Mouse (Mus musculus): ENCODE data around the gene Klhl23. TPM values are rescaled to one million over a fixed set of nuclear protein-coding genes. Genes with fewer than 3 reads are reported as not detected.

Klhl23 gene
- polyA plus RNA-seq, 1 experiment from 2014 or later, result 53.7 TPM

GRCm38 (mm10) chr2:69837996-69838395 lies 16.3 kb downstream of the Klhl23 start:
- ATAC-seq (replicated peaks; ENCODE audit: insufficient number of reproducible peaks, low FRiP score, low TSS enrichment), result no peak
- Histone ChIP-seq H3K36me3 (ENCODE audit: control insufficient read depth, insufficient read depth, low read length) (peaks cover 15% of the 10 kb centered on the region; the same call in 1 of the 2 replicates), H3K4me2 (no peak overlapping the region), H3K4me1 (ENCODE audit: control insufficient read depth, insufficient read depth, low read length) (no peaks in the 10 kb centered on the region), H3K9ac (ENCODE audit: low read depth, low read length) (no peak overlapping the region), H3K4me3 (ENCODE audit: low read depth, low read length) (no peak overlapping the region), H3K27me3 (ENCODE audit: control insufficient read depth, insufficient read depth, low read length) (no peaks in the 10 kb centered on the region), H3K9me3 (replicated peaks; ENCODE audit: control insufficient read depth, low read length) (no peaks in the 10 kb centered on the region), H3K27ac (ENCODE audit: low read depth, low read length) (no peak overlapping the region)
- WGBS (ENCODE audit: insufficient replicate concordance), result 43% methylated on average over 3 of the region's 3 CpGs

- no peak for ATAC-seq (replicated peaks; ENCODE audit: insufficient number of reproducible peaks, low FRiP score, low TSS enrichment)
- no peaks in the 10 kb centered on the region for H3K4me1 ChIP-seq (ENCODE audit: control insufficient read depth, insufficient read depth, low read length)
- H3K9ac ChIP-seq (ENCODE audit: low read depth, low read length), result no peak overlapping the region
- H3K36me3 ChIP-seq (ENCODE audit: control insufficient read depth, insufficient read depth, low read length), result 0 out of 2 replicates have a peak, but pooled peaks cover 8% of the 10 kb centered on the region
- H3K27me3 ChIP-seq (ENCODE audit: control insufficient read depth, insufficient read depth, low read length), result no peaks in the 10 kb centered on the region
- H3K4me3 ChIP-seq (ENCODE audit: low read depth, low read length), result no peak overlapping the region
- no peak overlapping the region for H3K27ac ChIP-seq (ENCODE audit: low read depth, low read length)
- no peak overlapping the region for H3K4me2 ChIP-seq
- no peaks in the 10 kb centered on the region for H3K9me3 ChIP-seq (replicated peaks; ENCODE audit: control insufficient read depth, low read length)
These were observed 17.0 kb downstream of the Klhl23 start for GRCm38 (mm10) chr2:69838707-69839106.

GRCm38 (mm10) chr2:69840261-69840660 lies 18.5 kb downstream of the Klhl23 start:
- Histone ChIP-seq H3K27ac (ENCODE audit: low read depth, low read length) (no peak overlapping the region), H3K36me3 (ENCODE audit: control insufficient read depth, insufficient read depth, low read length) (0 out of 2 replicates have a peak, but pooled peaks cover 2% of the 10 kb centered on the region), H3K27me3 (ENCODE audit: control insufficient read depth, insufficient read depth, low read length) (no peaks in the 10 kb centered on the region), H3K9me3 (replicated peaks; ENCODE audit: control insufficient read depth, low read length) (no peaks in the 10 kb centered on the region), H3K4me2 (no peak overlapping the region), H3K4me1 (ENCODE audit: control insufficient read depth, insufficient read depth, low read length) (no peaks in the 10 kb centered on the region), H3K4me3 (ENCODE audit: low read depth, low read length) (no peak overlapping the region), H3K9ac (ENCODE audit: low read depth, low read length) (no peak overlapping the region)
- no peak for ATAC-seq (replicated peaks; ENCODE audit: insufficient number of reproducible peaks, low FRiP score, low TSS enrichment)
- 43% methylated on average over 6 of the region's 6 CpGs for WGBS (ENCODE audit: insufficient replicate concordance)

GRCm38 (mm10) chr2:69849215-69849614 lies 27.5 kb downstream of the Klhl23 start:
- H3K4me2 ChIP-seq, result no peak overlapping the region
- no peak for ATAC-seq (replicated peaks; ENCODE audit: insufficient number of reproducible peaks, low FRiP score, low TSS enrichment)
- 67% methylated on average over 6 of the region's 6 CpGs for WGBS (ENCODE audit: insufficient replicate concordance)

GRCm38 (mm10) chr2:69851427-69852058 lies 29.8 kb downstream of the Klhl23 start:
- no peaks in the 10 kb centered on the region for H3K27me3 ChIP-seq (ENCODE audit: control insufficient read depth, insufficient read depth, low read length)
- H3K9ac ChIP-seq (ENCODE audit: low read depth, low read length), result no peak overlapping the region
- no peak overlapping the region for H3K27ac ChIP-seq (ENCODE audit: low read depth, low read length)
- H3K4me1 ChIP-seq (ENCODE audit: control insufficient read depth, insufficient read depth, low read length), result no peaks in the 10 kb centered on the region
- no peak overlapping the region for H3K4me2 ChIP-seq
- ATAC-seq (replicated peaks; ENCODE audit: insufficient number of reproducible peaks, low FRiP score, low TSS enrichment), result no peak
- WGBS (ENCODE audit: insufficient replicate concordance), result 59% methylated on average over 2 of the region's 2 CpGs
- H3K36me3 ChIP-seq (ENCODE audit: control insufficient read depth, insufficient read depth, low read length), result no peaks in the 10 kb centered on the region
- H3K4me3 ChIP-seq (ENCODE audit: low read depth, low read length), result no peak overlapping the region
- no peaks in the 10 kb centered on the region for H3K9me3 ChIP-seq (replicated peaks; ENCODE audit: control insufficient read depth, low read length)

More at GRCm38 (mm10) chr2:69849215-69849614, 27.5 kb downstream of the Klhl23 start:
- no peak overlapping the region for H3K27ac ChIP-seq (ENCODE audit: low read depth, low read length)
- H3K4me3 ChIP-seq (ENCODE audit: low read depth, low read length), result no peak overlapping the region
- H3K9ac ChIP-seq (ENCODE audit: low read depth, low read length), result no peak overlapping the region
- no peaks in the 10 kb centered on the region for H3K4me1 ChIP-seq (ENCODE audit: control insufficient read depth, insufficient read depth, low read length)
- H3K36me3 ChIP-seq (ENCODE audit: control insufficient read depth, insufficient read depth, low read length), result no peaks in the 10 kb centered on the region
- H3K9me3 ChIP-seq (replicated peaks; ENCODE audit: control insufficient read depth, low read length), result no peaks in the 10 kb centered on the region
- H3K27me3 ChIP-seq (ENCODE audit: control insufficient read depth, insufficient read depth, low read length), result no peaks in the 10 kb centered on the region

GRCm38 (mm10) chr2:69856392-69856791 lies 34.6 kb downstream of the Klhl23 start:
- ATAC-seq (replicated peaks; ENCODE audit: insufficient number of reproducible peaks, low FRiP score, low TSS enrichment), result no peak
- Histone ChIP-seq H3K4me3 (ENCODE audit: low read depth, low read length) (no peak overlapping the region), H3K4me2 (no peak overlapping the region), H3K36me3 (ENCODE audit: control insufficient read depth, insufficient read depth, low read length) (no peaks in the 10 kb centered on the region), H3K27me3 (ENCODE audit: control insufficient read depth, insufficient read depth, low read length) (no peaks in the 10 kb centered on the region), H3K9me3 (replicated peaks; ENCODE audit: control insufficient read depth, low read length) (no peaks in the 10 kb centered on the region), H3K9ac (ENCODE audit: low read depth, low read length) (no peak overlapping the region), H3K4me1 (ENCODE audit: control insufficient read depth, insufficient read depth, low read length) (no peaks in the 10 kb centered on the region), H3K27ac (ENCODE audit: low read depth, low read length) (no peak overlapping the region)
- WGBS (ENCODE audit: insufficient replicate concordance), result 33% methylated on average over 8 of the region's 8 CpGs

- no peak overlapping the region for H3K4me2 ChIP-seq
- no peaks in the 10 kb centered on the region; the same call in 1 of the 2 replicates for H3K4me1 ChIP-seq (ENCODE audit: control insufficient read depth, insufficient read depth, low read length)
- no peak overlapping the region for H3K27ac ChIP-seq (ENCODE audit: low read depth, low read length)
- no peak overlapping the region for H3K4me3 ChIP-seq (ENCODE audit: low read depth, low read length)
- no peaks in the 10 kb centered on the region for H3K36me3 ChIP-seq (ENCODE audit: control insufficient read depth, insufficient read depth, low read length)
- no peaks in the 10 kb centered on the region for H3K27me3 ChIP-seq (ENCODE audit: control insufficient read depth, insufficient read depth, low read length)
- H3K9ac ChIP-seq (ENCODE audit: low read depth, low read length), result no peak overlapping the region
- no peaks in the 10 kb centered on the region for H3K9me3 ChIP-seq (replicated peaks; ENCODE audit: control insufficient read depth, low read length)
- WGBS (ENCODE audit: insufficient replicate concordance), result 80% methylated on average over 1 of the region's 1 CpGs
- ATAC-seq (replicated peaks; ENCODE audit: insufficient number of reproducible peaks, low FRiP score, low TSS enrichment), result no peak
These were observed 36.1 kb downstream of the Klhl23 start for GRCm38 (mm10) chr2:69857882-69858281.

GRCm38 (mm10) chr2:69860972-69861452 lies 39.3 kb downstream of the Klhl23 start:
- WGBS (ENCODE audit: insufficient replicate concordance), result 9% methylated on average over 13 of the region's 13 CpGs
- peak overlapping the region; percentile 99 for H3K9ac ChIP-seq (ENCODE audit: low read depth, low read length)
- peak overlapping the region; percentile 75 for H3K4me2 ChIP-seq
- peak overlapping the region; percentile 90 for H3K27ac ChIP-seq (ENCODE audit: low read depth, low read length)
- H3K9me3 ChIP-seq (replicated peaks; ENCODE audit: control insufficient read depth, low read length), result no peaks in the 10 kb centered on the region
- 0 out of 2 replicates have a peak, but pooled peaks have one; percentile 32 for ATAC-seq (replicated peaks; ENCODE audit: insufficient number of reproducible peaks, low FRiP score, low TSS enrichment)
- H3K4me1 ChIP-seq (ENCODE audit: control insufficient read depth, insufficient read depth, low read length), result peaks cover 2% of the 10 kb centered on the region; the same call in 1 of the 2 replicates
- H3K4me3 ChIP-seq (ENCODE audit: low read depth, low read length), result peak overlapping the region; percentile 99
- H3K27me3 ChIP-seq (ENCODE audit: control insufficient read depth, insufficient read depth, low read length), result no peaks in the 10 kb centered on the region
- H3K36me3 ChIP-seq (ENCODE audit: control insufficient read depth, insufficient read depth, low read length), result peaks cover 2% of the 10 kb centered on the region; the same call in 1 of the 2 replicates
